Mouse (Mus musculus) adrenal gland, adult 18-20 months (tissue): ENCODE results near the gene Ttf2. TPM values are rescaled to one million over a fixed set of nuclear protein-coding genes. Genes with fewer than 3 reads are reported as not detected.
A peak's percentile ranks its signal among the peaks of the same experiment; 100 is the strongest.

ENCODE experiments used
- DNase-seq, 2 experiments: peaks; one replicate each; pipeline ENCODE4 v3.0.0; 2021 to 2022; ENCODE audit warnings: low spot score in 2 of 2
- total RNA-seq, 2 experiments: library from RNA; stranded (reverse); gene quantifications; 1 replicate in 1 of 2; 2 replicates in 1 of 2; pipeline ENCODE4 v1.2.3; 2021

Gene Ttf2
- total RNA-seq, 2 experiments from 2014 or later, result 6.0 to 7.7 TPM

DNA sequence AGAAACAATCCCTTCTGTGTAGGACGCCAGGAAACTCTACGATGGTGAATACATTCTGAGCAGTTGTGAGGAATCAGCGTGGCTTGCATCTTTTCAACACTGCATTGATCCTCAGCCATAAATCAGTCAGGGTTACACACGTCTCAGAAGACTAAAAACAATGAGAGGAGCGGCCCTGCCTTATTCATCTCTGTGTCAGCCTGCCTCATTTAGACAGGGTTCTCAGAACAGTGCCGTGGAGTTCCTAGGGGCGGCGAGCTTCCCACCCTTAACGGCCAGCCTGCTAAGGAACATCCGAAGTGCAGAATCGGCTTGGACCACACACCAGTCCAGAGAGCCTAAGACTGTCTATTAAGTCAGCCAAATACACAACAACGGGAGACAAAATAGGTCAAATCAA, 20.0 kb upstream of the Ttf2 start:
- no peak for DNase-seq

DNA sequence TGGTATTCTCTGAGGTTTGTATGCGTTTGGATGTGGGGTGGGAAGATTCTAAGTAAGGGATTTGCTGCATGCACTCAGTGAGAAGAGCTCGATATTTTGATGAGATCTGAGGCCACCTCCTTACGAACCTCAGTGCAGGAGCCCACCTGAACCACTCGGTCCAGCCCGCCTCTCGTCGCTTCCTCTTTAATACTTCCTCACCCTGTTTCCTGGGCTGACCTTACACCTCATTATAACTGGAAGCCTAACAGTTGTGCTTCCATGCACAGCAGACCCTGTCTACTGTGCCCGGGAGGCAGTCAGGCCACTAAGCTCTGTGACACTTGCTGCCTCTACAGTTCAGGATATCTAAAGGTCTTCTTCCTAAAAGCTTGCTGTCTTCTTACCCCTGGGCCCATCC, 9.8 kb upstream of the Ttf2 start:
- no peak for DNase-seq

DNA sequence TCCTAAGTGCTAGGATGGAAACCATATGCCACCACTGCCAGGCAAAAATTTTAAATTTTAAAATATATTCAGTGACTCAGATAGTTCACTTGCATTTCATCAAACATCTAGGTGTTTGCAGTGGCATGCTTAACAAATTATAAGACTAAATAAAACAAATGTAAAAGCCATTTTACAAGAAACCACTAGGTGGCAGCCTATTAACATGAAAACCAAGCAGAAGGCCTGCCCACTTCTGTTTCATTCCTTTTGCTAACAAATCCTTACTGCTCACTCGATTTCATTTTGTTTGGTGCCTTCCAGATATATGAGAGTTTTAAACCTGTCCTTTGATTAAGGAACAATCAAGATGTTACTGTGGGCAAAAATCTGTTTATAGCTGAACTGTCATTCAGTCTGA, 4.4 kb upstream of the Ttf2 start:
- no peak for DNase-seq

DNA sequence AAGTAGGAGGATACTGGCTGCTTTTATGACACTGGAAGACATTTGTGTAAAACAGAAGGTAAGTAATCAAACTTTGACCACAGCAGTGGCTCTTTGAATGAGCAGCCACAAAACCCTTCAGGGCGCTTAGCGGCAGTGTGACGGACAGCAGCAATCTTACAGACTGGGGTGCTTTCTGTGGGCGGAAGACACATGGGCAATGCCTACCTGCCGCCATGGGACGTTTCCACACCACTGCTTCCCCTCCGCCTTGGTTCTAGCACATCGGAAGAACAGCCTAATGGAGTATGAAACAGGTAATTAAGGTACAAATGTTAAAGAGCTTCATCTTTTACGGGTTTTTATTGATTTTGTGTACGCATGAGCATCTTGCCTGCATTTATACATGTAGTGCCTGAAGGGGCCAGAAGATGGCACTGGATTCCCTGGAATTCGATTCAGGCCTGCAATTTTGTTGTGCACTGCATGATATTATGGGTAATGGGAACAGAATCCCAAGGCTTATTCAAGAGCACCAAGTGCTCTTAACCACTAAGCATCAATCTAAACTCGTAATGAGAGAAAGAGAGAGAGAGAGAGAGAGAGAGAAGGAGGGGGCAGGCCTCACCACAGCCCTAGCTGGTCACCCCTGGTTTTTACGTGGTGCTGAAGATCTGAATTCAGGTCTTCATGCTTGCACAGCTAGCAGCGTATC, 5.5 kb downstream of the Ttf2 start:
- DNase-seq, result peak; percentile 22 to 33

DNA sequence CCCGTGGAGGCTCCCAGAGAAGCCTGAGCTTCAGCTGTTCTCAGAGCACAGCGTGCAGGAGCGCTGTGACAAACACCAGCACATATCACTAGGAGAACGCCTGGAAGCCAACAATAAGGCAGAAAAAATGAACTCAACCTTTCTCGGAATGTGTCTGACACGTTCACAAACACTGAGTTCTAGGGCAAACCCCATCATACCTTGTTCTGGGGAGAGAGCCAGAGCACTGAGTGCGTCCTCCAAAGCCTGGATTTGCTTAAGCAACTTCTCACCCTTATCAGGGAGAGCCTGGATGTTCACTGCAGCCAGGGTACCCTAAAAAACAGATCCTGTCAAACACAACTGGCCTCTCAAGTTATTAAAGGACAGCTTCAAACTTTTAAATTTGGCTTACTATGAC, 8.0 kb downstream of the Ttf2 start:
- no peak for DNase-seq

DNA sequence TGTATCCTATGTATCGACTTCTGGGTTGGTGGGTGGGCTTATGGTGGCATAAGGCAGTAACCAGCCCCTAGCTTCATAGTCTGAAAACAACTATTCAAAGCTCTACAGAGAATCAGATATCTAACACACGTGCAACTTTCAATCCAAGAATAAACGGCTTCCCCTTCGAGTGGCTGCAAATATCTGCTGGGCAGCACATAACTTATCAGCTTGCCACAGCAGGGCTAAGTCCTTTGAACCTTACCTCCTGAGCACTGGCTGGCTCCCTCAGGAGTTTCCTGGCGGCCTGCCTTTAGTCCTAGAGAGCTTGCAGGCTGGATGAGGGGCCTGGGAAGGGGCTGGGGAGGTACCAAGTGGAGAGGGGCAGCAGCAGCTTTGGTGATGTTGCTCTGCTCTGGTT, 8.5 kb downstream of the Ttf2 start:
- no peak for DNase-seq

DNA sequence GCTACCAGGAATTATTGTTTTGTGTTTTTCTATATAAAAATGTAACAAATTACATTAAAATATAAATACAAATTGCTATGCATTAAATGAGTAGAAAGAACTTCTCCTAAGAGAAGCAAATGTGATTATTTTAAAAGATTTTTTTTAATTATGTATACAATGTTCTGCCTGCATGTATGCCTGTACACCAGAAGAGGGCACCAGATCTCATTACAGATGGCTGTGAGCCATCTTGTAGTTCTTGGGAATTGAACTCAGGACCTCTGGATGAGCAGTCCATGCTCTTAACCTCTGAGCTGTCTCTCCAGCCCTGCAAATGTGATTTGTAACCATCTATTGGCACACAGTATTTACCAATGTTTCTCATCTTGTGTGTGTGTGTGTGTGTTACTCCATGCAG, 14.8 kb downstream of the Ttf2 start:
- DNase-seq, result no peak

DNA sequence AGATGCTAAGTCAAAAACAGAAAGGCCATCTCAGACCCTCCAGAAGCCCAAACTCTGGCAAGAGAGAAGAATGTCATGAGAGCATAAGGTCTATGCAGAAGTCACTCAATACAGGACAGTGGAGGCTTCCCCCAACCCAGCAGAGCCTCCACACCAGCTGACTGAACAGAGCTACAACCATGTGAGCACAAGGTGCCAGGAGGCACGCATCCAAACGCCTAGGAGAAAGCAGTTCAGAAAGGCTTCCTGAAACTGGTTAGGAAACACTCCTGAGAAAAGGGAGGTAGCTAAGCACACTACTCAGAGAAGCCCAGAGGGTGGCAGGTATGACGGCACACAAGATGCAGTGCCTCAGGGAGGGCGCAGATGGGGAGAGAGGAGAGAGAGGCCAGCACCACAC, 17.9 kb downstream of the Ttf2 start:
- DNase-seq, result no peak

DNA sequence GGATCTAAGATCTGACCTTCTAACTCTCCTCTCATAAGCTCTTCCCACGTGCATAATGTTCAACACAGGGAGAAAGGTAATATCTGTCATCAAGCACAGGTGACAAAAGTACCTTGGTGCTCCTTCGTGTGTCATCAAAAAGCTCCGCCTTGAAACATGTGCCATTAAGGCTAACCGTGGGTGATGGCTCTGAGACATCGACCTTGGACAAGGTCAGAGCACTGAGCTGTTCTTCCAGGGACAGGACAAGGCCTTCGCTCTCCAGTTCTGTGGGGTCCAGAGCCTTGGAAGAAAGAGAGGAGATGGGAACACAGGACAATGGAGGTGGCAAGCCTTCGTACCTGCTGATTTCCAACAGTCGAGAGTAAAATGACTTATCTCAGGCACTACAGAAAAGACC, 22.2 kb downstream of the Ttf2 start:
- DNase-seq, result peak in 1 of 2 experiments; percentile 17

DNA sequence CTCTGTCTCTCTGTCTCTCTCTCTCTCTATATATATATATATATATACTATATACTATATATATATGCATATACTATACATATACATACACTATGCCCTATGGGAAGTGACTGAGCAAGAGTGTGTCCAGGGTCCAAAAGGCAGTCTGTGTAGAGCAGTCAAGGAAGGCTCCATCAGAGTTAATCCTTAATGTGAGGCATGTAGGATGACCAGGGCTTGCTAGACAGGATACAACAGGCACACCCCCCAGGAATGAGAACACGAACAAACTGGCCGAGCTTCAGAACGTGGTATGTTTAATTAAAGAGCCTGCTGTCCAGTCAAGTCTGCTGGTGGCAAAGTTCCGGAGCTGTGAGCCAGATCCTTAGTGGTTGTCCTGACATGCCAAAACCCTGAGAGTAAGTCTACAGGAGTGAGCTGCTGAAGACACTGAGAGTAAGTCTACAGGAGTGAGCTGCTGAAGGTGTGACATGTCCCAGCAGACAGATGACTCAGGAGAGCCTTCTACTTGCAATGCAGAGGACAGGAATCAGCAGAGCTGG, 28.9 kb downstream of the Ttf2 start:
- DNase-seq, result no peak

DNA sequence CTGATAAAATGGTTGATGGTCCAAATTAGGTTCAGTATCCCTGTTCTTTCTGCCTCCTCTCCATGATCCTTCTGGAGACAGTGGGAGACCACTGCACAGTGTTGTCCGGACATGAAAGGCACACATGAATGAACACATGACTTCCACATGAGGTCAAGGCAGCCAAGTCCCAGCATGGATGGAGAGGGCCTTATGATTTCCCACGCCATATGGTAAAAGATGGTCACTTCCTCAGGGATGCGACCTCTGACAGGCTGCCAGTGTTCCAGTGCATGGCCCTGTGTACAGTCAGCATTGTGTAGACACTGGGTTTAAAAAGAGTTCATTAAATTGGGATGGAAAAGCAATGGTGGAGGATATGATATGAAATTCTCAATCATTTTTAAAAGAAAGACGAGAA, 31.3 kb downstream of the Ttf2 start:
- no peak for DNase-seq

DNA sequence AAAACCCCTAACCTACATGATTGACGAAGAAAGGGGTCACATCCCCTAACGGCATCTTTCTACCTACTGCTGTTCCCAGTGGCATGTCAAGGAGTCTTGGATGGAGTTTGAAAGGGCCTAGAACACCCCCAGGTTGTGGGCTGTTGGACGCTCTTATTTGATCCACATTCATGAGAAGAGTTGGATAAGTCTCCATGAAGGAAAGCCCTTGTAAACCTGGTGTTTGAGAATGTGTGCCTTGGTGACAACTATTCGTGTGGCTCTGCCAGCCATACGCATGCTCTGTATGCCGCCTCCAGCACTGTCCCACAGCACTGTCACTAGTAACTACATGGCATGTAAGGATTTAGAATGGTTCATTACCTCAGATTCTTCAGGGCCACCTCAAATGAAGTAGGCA, 33.3 kb downstream of the Ttf2 start:
- no peak for DNase-seq

DNA sequence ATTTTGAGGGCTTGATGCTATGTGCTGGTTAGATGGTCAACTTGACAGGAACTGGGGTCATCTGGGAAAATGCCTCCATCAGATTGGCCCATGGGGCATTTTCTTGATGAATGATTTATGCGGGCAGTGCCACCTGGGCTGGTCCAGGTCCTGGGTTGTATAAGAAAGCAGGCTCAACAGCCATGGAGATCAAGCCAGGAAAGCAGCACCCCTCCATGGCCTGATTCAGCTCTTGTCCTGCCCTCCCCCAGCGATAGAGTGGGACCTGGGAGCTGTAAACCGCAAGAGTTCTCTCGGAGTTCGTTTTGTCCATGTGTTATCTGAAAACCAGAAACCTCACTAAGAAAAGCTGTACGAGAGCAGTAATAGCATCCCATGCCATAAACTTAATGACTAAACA, 33.9 kb downstream of the Ttf2 start:
- DNase-seq, result no peak

DNA sequence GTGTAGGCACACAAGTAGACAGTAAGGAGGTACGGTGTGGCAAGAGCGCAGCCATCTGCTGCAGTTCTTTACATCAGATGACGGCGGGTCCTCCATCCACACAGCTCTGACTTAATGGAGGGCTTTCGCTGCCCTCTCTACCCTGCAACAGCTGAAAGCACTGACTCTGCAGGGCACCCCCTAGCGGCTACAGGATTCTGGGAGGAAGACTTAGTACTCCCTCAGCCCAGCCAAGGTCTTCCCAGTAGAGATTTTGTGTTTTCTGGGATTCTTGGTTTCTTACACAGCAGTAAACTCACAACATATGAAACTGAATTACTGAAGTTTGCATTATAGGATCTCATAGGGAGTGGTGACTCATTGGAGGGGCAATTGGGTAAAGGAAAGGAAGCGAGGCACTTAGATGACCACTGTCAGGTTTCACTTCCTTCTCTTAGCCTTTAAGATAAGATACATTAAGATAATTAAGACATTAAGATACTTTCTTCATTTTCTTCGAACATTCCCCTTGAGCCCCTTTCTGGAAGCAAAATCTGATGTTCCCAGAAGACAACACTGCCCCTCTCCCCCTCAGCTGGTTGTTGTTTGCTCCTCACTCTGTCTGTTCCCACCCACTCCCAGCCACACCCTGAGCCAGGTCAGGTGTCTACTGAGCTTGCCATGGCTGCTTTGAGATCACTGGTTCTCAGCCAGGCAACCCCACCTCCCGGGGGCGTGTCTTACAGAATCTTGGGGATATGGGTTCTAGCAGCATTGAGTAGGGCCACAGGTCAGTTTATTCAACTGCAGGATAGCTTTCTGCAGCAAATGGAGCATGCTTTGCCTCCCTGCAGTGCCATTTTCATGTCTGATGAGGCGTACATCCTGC, 37.2 kb downstream of the Ttf2 start:
- DNase-seq, result no peak

DNA sequence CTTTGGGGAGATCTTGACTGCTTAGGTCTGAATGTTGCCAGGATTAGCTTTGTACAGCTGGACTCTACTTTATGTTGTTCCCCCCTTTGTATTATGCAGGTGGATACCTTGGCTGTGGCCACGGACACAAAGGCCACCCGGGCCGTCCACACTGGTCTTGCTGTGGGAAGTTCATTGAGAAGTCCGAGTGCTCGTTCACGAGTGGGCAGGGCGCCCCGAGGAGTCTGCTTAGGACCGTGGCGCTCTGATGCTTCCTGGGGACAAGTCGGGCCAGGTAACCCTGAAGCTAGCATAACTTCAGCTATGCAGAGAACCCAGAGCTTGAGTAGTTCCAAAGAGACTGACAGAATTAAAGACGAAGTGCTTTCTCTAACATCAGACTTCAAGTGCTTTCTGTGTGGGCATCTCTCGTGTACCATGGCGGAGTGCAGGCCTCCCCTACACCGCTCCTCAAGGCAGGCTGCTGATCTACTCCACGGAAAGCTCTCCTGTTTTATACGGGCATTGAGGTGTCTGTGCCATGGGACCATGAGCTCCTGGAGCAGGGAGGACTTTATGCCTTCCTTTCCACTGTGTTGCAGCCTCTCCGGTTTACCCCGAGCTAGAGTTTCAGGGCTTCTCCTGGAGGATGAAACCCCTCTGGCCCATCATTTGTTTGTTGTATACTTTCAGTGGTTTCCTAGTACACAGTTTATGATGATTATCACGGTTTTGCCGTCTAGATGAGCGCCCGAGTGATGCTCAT, 38.0 kb downstream of the Ttf2 start:
- DNase-seq, result no peak

DNA sequence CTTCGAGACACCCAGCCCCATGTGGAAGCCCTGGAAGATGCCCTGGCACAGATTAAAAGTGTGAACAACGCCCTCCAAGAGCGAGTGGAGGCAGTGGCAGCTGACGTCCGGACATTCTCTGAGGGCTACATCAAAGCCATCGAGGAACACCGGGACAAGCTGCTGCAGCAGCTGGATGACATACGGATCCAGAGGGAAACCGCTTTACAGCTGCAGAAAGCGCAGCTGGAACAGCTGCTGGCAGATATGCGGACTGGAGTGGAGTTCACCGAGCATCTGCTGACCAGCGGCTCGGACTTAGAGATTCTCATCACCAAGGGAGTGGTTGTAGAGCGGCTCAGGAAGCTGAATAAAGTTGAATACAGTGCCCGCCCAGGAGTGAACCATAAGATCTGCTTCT, 44.3 kb downstream of the Ttf2 start:
- DNase-seq, result no peak

DNA sequence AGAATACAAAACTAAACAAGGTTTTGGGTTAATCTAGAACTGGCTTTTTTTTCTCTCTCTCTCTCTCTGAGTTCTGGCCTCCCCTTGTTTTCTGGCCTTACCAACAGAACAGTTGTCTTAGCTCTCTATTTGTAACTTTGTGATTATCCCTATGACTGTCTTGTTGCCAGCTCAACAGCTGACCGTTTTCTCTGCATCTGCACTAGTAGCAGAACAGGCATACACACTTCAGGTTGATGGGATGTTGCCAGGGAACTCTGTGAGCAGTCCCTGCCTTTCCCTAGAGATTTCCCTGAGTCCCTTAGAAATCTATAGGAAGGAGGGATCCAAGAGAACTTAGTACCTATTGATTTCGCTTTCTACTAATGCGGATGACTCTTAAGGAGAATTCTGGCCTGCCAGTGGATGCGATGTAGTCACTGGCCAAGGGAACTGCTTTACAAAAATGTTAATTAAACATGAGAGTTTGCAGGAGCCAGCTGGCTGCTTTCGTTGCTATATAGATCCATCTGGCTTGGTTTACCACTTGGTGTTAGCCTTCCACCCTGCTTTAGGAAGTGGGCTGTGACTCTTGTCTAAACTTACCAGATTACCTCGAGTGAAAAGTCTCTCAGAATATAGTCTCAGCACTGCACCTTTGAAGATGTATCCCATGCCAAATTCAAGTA, 45.3 kb downstream of the Ttf2 start:
- DNase-seq, result no peak

DNA sequence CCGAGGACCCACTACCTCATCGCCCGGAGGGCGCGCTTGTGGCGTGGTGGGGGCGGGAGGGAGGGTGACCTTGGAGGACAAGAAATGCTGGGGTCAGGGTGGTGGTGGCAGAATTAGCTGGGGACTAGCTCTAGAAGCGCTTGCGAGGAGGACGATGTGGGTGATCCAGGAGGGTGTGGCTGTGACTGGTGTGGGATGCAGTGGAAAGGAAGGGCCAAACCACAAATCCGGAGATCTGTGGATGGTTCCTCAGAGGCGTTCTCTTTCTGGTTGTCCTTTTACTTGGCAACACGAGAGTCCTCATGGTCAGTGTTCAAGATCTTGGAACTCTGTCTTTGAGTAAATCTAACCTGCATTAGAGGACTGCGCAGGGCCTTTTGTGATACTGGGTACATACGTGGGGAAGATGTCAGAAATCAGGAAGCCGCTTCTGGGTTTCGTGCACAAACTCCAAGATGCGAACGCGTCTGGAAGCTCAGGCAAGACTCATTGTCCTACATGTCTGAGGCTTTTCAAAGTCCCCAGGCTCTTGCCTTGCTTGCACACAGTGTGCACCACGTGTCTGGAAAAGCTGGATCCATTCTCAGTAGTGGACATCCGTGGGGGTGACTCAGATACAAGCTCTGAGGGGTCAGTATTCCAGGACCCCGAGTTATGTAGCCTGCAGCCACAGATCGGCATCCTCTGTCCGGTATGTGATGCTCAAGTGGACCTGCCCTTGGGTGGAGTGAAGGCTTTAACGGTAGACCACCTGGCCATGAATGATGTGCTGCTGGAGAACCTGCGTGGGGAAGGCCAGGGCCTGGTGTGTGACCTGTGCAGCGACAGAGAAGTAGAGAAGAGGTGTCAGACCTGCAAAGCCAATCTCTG, 46.7 kb downstream of the Ttf2 start:
- DNase-seq, result no peak

DNA sequence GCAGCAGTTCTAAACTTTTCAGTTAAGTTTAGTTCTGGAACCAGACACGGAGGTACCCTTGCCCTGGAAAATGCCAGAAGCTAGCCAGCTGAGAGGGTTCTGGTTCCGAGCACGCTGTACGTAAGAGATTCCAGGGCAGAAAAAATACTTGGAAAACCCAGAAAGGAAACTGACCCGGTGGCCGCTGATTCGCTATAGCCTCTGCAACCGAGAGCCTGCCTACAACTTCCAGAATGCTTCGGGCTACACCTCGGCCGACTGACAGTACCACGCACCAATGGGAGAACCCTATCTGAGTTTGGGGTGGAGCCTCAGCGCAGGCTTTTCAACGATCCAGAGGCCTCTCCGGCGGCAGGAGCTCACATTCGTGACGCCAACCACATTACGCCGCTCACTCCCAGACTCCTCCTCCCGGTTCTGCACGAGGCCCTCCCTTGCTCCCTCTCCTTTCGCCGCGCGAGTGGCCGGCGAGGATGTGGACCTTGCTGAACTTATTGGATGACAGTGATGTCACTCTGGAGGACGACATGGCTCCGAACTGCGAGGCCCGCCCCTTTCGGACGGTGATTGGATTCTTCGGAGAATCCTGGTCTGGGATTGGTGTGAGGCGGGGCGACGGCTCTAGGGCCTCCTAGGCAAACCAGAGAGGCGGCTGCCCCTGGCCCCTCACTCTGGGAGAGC, 47.5 kb downstream of the Ttf2 start, which contains the start of gene Trim45:
Gene Trim45, plus strand, starts transcription at position 378 of the 681 bp plus-strand sequence.
- peak; percentile 91 to 94 for DNase-seq
